Mouse (Mus musculus): ENCODE data around the gene Unc5cl.
A peak's percentile ranks its signal among the peaks of the same experiment; 100 is the strongest.

Gene Unc5cl

GRCm38 (mm10) chr17:48454688-48455087, at the start of gene Unc5cl:
Unc5cl (plus strand) TSS chr17:48454901.
- no peak for DNase-seq

DNA sequence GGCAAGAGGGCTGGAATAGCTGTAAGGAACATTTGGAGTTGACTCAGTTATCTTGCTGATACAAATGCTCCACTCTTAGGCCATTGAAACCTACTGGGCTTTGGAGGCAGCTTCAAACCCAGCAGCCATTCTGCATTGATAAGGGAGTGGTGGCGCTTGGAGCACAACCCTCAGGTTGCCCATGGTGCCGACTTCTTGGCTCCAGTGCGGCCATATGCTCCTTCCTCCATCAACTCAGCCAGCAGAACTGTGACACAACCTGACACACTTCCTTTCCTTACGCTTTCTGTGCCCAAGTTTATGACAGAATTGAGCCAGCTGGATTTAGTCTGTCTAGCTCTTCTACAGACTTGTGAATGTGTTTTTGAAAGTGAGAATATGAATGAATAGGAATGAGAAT, 47.5 kb upstream of the Unc5cl start:
- DNase-seq, result no peak

DNA sequence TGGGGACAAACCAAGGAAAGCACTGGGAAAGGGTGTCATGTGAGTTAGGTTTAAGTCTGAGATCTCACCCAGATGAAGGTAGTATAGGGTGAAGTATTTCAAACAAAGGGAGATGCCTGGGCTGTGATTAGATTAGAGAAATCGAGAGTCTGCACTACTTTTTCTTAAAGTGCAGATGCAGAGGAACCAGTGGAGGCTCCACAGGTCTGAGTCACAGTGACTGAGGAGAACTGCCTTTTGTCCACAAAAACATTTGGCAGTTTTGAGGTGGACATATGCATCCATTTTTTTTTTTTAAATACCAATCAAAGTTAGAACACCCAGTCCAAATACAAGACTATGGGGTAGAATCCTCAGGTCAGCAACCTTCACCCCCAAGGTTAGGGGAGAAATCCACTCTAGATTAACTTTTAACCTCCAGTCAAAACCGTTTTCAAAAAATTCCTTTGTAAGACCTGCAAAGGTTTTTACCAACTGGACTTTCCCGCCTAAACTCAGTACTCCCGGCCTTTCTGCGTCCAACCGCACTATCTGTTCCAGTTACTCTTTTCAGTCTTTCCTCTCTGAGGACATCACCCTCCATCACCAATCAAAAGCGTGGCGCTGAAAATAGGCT, 46.7 kb upstream of the Unc5cl start:
- DNase-seq, result no peak

DNA sequence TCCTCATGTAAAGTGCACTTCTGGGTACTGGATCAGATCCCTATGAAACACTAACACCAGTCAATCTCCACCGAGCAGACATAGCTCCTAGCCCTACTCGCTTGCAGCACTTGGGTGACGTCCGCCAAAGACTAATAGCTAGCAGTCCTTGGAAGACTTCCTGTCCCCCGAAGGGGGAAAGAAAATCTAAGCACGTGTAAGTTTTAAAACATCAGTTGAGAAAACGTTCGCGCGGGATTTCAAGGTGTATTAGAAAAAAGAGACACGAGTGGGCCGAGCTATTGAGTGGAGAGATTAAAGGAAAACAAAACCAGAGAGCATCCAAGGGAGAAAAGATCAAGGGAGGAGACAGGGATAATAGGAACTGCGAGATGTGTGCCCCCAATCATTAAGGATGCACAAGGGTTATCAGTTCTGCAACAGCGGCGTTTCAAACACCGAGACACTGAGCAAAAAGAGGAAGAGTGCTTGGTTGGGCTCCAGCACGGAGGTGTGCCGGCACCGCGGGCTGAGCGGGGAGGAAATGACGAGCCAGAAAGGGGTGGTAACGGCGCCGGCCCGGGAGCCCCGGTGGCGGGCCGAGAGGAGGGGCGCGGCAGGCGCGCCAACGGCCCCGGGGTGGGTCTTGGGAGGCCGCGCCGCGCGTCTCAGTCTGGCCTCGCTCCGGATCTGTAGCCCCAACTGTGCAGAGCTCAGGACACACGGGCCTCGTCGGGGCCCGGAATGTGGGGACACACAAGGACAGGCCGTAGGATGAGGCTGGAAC, 46.0 kb upstream of the Unc5cl start:
- peak; percentile 71 for DNase-seq

- DNase-seq, result peak; percentile 99
These were observed 45.1 kb upstream of the Unc5cl start, which contains the start of the genes Nfya and Oard1 for GRCm38 (mm10) chr17:48409380-48410298. Nfya (minus strand) TSS chr17:48409906. Oard1 (plus strand) TSS chr17:48410014.

- no peak for DNase-seq
These were observed 44.4 kb upstream of the Unc5cl start for GRCm38 (mm10) chr17:48410299-48410785.

GRCm38 (mm10) chr17:48411241-48411640, 43.5 kb upstream of the Unc5cl start:
- no peak for DNase-seq

GRCm38 (mm10) chr17:48416011-48416410, 38.7 kb upstream of the Unc5cl start:
- no peak for DNase-seq

DNA sequence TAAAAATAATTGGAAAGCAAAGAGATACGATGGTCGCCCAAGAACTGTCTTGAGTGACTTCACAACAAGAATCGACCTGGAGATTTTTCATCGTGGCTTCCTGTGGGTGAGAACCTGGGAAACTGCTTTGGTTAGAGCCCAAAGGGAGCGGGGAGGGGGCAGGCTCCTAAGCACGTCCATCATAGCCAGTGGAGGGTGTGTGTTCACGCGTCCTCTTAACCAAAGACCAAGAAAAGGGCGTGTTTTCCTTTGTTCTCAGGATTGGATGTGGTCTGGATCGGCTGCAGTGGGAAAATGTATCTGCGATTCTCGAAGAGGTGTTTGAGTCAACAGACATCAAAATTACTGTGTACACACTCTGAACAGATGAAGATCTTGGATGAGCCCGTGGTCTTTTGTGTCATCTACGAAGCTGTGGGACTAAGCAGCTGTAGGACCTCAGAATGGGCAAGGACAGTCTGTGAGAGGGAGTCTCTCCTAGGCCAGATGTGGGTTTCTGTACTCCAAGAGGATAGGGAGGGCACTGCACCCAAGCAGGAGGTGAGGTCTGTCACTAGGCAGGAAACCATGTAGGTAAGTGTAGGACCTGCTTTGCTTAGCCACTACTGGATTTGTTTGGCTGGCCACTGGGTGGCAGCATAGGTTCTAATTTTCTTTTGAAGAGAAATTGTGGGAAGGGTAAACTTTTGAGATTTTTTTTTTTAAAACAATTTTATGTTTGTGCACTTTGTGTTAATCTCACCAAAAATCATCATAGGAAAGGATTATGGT, 38.1 kb upstream of the Unc5cl start:
- peak; percentile 77 for DNase-seq

- no peak for DNase-seq
These were observed 37.2 kb upstream of the Unc5cl start for GRCm38 (mm10) chr17:48417521-48417920.

GRCm38 (mm10) chr17:48418174-48418573, 36.5 kb upstream of the Unc5cl start:
- DNase-seq, result no peak

- DNase-seq, result no peak
These were observed 35.9 kb upstream of the Unc5cl start for GRCm38 (mm10) chr17:48418781-48419180.

GRCm38 (mm10) chr17:48419571-48419970, 35.1 kb upstream of the Unc5cl start:
- DNase-seq, result no peak

DNA sequence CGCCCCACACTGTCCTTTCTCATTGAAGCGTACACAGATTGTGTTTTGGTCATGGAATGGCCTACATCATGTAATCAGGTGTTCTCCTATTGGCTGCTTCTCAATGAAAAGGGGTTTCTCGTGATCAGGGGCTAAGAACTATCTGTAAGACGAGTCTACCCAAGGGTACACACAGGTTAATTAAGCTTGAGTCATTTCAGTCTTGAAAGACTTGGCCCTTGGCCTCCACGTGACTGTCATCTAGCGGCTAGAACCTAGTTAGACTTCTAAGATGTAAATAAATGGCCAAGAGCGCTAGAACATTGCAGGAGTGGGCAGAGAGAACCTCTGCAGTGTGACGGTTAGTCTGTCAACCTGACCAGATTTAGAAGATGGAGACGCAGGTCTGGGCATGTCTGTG, 30.5 kb upstream of the Unc5cl start:
- DNase-seq, result no peak

GRCm38 (mm10) chr17:48425823-48426612, 28.7 kb upstream of the Unc5cl start:
- no peak for DNase-seq

- DNase-seq, result no peak
These were observed 27.5 kb upstream of the Unc5cl start for GRCm38 (mm10) chr17:48426991-48427750.

GRCm38 (mm10) chr17:48427852-48428530, 26.7 kb upstream of the Unc5cl start:
- no peak for DNase-seq

DNA sequence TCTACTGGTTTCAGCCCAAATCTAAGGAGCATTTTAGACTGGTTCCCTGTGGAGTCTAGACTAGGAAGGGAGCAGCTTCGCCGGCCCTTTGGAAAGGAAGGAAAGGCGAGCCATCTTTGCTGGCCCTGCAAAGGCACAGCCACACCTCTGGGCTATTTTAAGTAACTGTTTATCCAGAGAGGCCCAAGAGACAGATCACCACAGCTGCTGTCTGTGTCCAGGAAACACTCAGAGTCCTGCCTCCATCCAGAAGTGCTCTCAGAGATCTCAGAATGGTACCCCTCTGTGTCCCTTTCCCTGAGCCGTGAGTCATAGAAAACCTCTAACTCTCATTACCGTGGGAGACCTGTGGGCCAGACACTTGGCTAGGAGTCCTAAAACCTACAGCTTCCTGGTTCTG, 24.3 kb upstream of the Unc5cl start:
- DNase-seq, result no peak

DNA sequence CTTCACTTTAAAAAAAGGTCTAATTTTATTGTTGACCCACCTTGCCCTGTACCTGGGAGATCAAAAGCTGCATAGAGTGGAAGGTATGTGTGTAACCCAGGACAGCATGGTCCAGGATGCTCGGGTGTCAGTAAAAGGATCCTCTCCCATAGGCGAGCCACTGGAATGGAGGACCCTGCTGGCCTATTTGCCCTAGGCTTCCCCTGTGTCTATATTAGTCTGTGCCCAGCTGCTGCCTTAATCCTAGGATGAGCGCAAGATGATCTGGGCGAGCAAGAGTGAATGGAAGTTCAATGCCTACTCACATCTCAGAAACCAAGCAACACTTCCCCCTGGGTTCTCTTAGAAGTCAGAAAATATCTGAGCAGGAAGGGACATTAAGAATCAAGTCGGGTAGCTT, 23.6 kb upstream of the Unc5cl start:
- DNase-seq, result no peak

Data from right cerebral cortex, postnatal 14 days (tissue).